Mouse (Mus musculus) CD4-positive, CD25-positive, alpha-beta regulatory T cell, adult 2 months (primary cell): ENCODE measurements around the gene Sctr.

ENCODE experiments used
- DNase-seq: peaks from one replicate; pipeline ENCODE4 v3.0.0-alpha.2; 2012; ENCODE audit warnings: low read depth, low spot score

Gene Sctr

GRCm38 (mm10) chr1:120027693-120028092, 21.0 kb downstream of the Sctr start:
- no peak for DNase-seq

GRCm38 (mm10) chr1:120030474-120030873, 23.8 kb downstream of the Sctr start:
- no peak for DNase-seq

- DNase-seq, result peak; percentile 89
These were observed 26.2 kb downstream of the Sctr start for GRCm38 (mm10) chr1:120032804-120033468.

GRCm38 (mm10) chr1:120033469-120033854, 26.8 kb downstream of the Sctr start:
- DNase-seq, result no peak

- DNase-seq, result no peak
These were observed 28.1 kb downstream of the Sctr start for GRCm38 (mm10) chr1:120034793-120035192.

GRCm38 (mm10) chr1:120035456-120036034, 28.9 kb downstream of the Sctr start:
- DNase-seq, result no peak

- DNase-seq, result no peak
These were observed 30.5 kb downstream of the Sctr start for GRCm38 (mm10) chr1:120037021-120037683.

GRCm38 (mm10) chr1:120038594-120038993, 31.9 kb downstream of the Sctr start:
- no peak for DNase-seq

GRCm38 (mm10) chr1:120042421-120042820, 35.7 kb downstream of the Sctr start:
- DNase-seq, result no peak

- no peak for DNase-seq
These were observed 37.9 kb downstream of the Sctr start for GRCm38 (mm10) chr1:120044584-120044983.

- DNase-seq, result no peak
These were observed 40.6 kb downstream of the Sctr start for GRCm38 (mm10) chr1:120047325-120047724.

- DNase-seq, result no peak
These were observed 44.4 kb downstream of the Sctr start for GRCm38 (mm10) chr1:120051070-120051469.

- DNase-seq, result no peak
These were observed 48.3 kb downstream of the Sctr start for GRCm38 (mm10) chr1:120054997-120055396.

- DNase-seq, result peak; percentile 78
These were observed 48.8 kb downstream of the Sctr start for GRCm38 (mm10) chr1:120055475-120055874.

- no peak for DNase-seq
These were observed 49.5 kb downstream of the Sctr start for GRCm38 (mm10) chr1:120056236-120056635.

- DNase-seq, result peak; percentile 58
These were observed 50.4 kb downstream of the Sctr start for GRCm38 (mm10) chr1:120057044-120057443.

GRCm38 (mm10) chr1:120057674-120058430, 51.2 kb downstream of the Sctr start:
- no peak for DNase-seq

- no peak for DNase-seq
These were observed 54.0 kb downstream of the Sctr start for GRCm38 (mm10) chr1:120060687-120061086.

- DNase-seq, result no peak
These were observed 55.5 kb downstream of the Sctr start for GRCm38 (mm10) chr1:120062231-120062630.

- no peak for DNase-seq
These were observed 57.5 kb downstream of the Sctr start for GRCm38 (mm10) chr1:120064036-120064682.

- DNase-seq, result no peak
These were observed 59.5 kb downstream of the Sctr start for GRCm38 (mm10) chr1:120066159-120066558.

GRCm38 (mm10) chr1:120066625-120067024, 59.9 kb downstream of the Sctr start:
- DNase-seq, result no peak
